Mouse (Mus musculus) erythroblast, adult 5-6 weeks (primary cell): ENCODE measurements around the gene Bach1. TPM values are rescaled to one million over a fixed set of nuclear protein-coding genes. Genes with fewer than 3 reads are reported as not detected.

Source experiments
- ATAC-seq: replicated peaks from 2 replicates; pipeline ENCODE4 v1.8.0; 2016; ENCODE audit warnings: moderate number of reproducible peaks, mild to moderate bottlenecking, moderate TSS enrichment, inconsistent platforms; ENCODE audit not compliant: poor library complexity, low FRiP score, severe bottlenecking
- total RNA-seq, 2 experiments: library from RNA; stranded (forward) in 1 of 2; stranded (reverse) in 1 of 2; fragments of 150-400 nt in 1 of 2; fragments of 200-764, 138-1000 nt in 1 of 2; gene quantifications; 2 replicates each; pipeline versions ENCODE4 v1.2.3 to v1.2.4; 2015 to 2017; ENCODE audit warnings: low replicate concordance in 2 of 2

The Bach1 gene
- total RNA-seq, 2 experiments from 2014 or later = 53.4 to 58.4 TPM

- ATAC-seq = no peak
Measured at GRCm38 (mm10) chr16:87708570-87708969, 9.8 kb downstream of the Bach1 start.

DNA sequence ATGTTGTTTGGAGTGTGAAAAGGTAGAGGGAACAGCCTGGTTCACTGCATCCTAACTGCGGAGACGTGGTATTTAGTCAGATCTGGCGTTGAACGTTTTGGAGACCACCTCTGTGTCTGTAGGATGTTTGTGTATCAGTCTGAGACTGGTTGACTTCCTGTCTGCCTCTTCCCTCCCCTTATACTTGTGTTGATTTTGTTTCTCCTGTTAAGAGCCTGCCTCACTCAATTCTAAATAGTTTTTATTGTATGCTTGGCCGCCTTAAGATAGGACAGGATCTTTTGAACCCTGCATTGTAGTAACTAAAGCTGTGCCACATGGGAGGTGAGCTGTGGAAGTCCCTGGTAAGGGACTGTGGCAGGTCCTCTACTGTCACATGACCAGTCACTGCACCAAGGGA is 10.4 kb downstream of the Bach1 start:
- ATAC-seq = no peak

GRCm38 (mm10) chr16:87709971-87710370 is 11.2 kb downstream of the Bach1 start:
- ATAC-seq = no peak

DNA sequence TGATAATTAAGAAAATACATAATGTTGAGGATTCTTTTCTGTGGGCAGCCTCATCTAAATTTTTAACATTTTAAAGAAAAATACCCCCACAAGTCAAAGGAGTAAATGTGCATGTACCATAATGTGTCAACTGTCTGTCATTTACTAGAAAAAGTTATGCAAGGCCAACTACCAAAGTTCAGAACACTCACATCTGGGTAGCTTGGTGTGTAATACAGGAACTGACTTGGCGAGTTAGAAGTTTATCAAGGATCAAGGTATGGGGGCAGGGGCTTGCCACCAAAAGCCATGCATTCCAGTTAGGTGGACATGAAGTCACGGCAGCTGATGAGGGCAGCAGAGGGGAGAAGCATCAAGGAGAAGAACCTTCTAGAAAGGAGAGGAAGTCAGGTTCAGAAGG is 13.2 kb downstream of the Bach1 start:
- no peak for ATAC-seq

- peak; percentile 95 for ATAC-seq
Measured at GRCm38 (mm10) chr16:87712986-87713693, 14.4 kb downstream of the Bach1 start.

GRCm38 (mm10) chr16:87714550-87714949 is 15.8 kb downstream of the Bach1 start:
- ATAC-seq = no peak

DNA sequence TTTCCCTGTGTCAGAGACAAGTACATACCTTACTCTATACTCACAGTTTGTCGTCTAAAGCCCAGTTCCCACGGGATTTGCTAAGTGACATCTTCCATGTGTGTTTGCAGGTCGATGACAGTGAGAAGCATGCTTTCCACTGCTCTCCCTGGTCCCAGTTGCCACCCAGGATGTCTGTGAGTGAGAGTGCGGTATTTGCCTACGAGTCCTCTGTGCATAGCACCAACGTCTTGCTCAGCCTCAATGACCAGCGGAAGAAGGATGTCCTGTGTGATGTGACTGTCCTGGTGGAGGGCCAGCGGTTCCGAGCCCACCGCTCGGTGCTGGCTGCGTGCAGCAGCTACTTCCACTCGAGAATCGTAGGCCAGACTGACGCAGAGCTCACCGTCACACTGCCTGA is 16.5 kb downstream of the Bach1 start:
- no peak for ATAC-seq

- ATAC-seq = no peak
Measured at GRCm38 (mm10) chr16:87716269-87716668, 17.5 kb downstream of the Bach1 start.

DNA sequence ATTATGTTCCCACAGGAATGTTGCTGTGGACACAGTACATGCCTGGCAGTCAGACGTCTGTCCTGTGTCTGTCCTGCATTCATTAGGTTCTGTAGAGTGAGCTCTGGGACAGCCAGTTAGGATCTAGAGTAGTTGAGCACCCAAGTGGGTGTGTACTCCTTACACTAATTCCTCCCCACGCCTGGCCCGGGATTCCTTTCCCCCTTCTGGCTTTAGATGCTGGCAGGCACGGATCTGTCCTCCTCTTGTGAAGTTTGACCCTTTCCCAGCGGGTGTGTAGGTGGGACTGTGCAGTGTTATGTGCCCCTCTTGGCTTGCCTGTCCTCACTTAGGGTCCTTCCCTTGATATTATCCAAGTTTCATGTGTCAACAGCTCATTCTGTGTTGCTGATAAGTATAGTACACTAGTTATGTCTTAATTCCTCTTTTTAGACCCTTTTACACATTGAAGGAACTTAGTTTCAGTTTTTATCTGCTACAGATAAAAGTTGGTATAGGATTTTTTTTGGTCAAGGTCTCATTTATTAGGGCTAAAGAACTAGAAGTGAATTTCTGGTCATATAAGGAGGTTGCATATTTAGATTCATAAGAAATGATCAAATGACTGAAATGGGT is 18.4 kb downstream of the Bach1 start:
- ATAC-seq = no peak

DNA sequence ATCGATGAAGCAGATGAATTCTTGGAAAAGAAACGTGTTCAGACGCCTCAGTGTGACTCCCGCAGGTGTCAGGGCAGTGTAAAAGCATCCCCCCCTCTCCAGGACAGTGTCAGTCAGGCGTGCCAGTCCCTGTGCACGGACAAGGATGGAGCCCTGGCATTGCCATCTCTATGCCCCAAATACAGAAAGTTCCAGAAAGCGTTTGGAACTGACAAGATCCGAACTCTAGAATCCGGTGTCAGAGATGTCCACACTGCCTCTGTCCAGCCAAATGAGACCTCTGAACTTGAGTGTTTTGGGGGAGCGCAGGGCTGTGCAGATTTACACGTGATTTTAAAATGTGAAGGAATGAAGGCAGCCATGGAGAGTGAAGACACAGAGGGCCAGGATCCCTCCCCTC is 20.3 kb downstream of the Bach1 start:
- ATAC-seq = no peak

- no peak for ATAC-seq
Measured at GRCm38 (mm10) chr16:87719688-87720283, 21.0 kb downstream of the Bach1 start.

GRCm38 (mm10) chr16:87720851-87721409 is 22.2 kb downstream of the Bach1 start:
- no peak for ATAC-seq

- no peak for ATAC-seq
Measured at GRCm38 (mm10) chr16:87722857-87723256, 24.1 kb downstream of the Bach1 start.

- ATAC-seq = no peak
Measured at GRCm38 (mm10) chr16:87723479-87723878, 24.7 kb downstream of the Bach1 start.

GRCm38 (mm10) chr16:87724826-87725225 is 26.1 kb downstream of the Bach1 start:
- ATAC-seq = no peak

DNA sequence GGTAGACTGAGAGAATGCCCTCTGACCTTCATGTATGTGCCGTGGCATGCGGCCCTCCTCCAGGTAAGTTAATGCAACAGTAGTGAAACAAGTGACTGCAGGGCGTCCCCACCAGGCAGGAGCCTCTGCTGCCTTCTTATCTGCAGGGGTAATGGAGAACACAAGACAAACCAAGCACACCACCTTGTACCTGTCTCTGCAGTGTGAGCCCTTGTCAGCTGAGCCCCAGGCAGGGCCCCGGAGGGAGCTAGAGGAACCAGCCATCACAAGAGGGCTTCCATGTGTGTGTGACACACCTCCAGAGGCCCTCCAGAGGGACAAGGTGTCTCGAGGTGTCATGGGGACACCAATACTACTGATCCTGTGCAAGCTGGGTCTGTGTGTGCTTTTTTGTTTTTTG is 26.5 kb downstream of the Bach1 start:
- ATAC-seq = no peak

GRCm38 (mm10) chr16:87725963-87726362 is 27.2 kb downstream of the Bach1 start:
- ATAC-seq = peak; percentile 61

DNA sequence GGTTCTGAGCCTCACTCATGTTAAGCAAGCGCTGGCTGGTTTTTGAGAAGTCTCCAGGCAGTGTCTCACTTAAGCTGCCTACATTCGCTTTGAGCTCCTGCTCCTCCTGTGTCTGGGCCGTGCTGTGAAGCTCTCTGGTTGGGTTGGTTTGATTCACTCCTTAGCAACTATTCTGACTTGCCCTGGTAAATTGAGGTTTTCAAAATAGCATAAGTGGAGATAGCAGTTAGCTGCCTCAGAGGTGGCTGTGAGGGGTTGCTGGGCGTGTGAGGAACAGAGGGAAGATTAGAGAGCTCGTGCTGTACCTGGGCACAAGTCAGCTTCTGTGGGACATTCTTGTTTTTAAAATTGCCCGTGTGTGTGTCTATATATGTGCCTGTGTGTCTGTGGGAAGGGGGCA is 27.6 kb downstream of the Bach1 start:
- no peak for ATAC-seq

- ATAC-seq = no peak
Measured at GRCm38 (mm10) chr16:87727250-87727649, 28.5 kb downstream of the Bach1 start.

GRCm38 (mm10) chr16:87727918-87728317 is 29.2 kb downstream of the Bach1 start:
- ATAC-seq = no peak

- ATAC-seq = no peak
Measured at GRCm38 (mm10) chr16:87728703-87729102, 30.0 kb downstream of the Bach1 start.
